Mouse (Mus musculus) adrenal gland, postnatal 25 days (tissue): ENCODE measurements around the gene Mtr. TPM values are rescaled to one million over a fixed set of nuclear protein-coding genes. Genes with fewer than 3 reads are reported as not detected.
A peak's percentile ranks its signal among the peaks of the same experiment; 100 is the strongest.

Source experiments
- DNase-seq: peaks from one replicate; pipeline ENCODE4 v3.0.0; 2021; ENCODE audit warnings: mixed read lengths
- long read RNA-seq: library from polyadenylated mRNA; stranded (forward); transcript quantifications from one replicate; pipeline ENCODE4 v2.0.0, GENCODE M21; 2021
- total RNA-seq: library from RNA; stranded (reverse); gene quantifications from 2 replicates; pipeline ENCODE4 v1.2.3, GENCODE M21; 2021

The Mtr gene
- total RNA-seq = 21.4 and 26.1 TPM in 2 replicates
- long read RNA-seq, partial matches to known transcripts = 2 of 4 reads
- long read RNA-seq, other reads (novel, unspliced or antisense) = 2 of 4 reads

- DNase-seq = peak; percentile 95
Observed at GRCm38 (mm10) chr13:12257391-12258380, at the start of gene Mtr. Gene Mtr (minus strand): TSS chr13:12258113.

GRCm38 (mm10) chr13:12307286-12307685 lies 49.4 kb upstream of the Mtr start:
- DNase-seq = no peak

DNA sequence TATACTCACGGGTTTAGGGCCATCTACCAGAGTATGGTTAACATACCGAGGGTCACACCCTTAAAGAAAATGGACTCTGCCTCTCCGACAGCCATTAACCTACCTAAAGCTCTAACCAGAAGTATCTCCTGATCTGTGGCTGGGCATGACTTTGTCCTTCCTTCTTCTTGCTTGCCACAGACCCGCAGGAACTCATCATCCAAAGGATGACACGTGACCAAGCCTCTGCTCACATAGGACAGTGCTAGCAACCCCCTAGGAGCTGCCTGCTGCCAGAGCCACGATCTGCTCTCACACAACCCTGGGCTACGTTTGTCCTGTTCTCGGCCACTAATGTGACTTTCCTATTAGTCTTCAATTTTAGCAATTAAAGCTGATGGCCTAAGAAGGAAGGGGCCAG lies 47.6 kb upstream of the Mtr start:
- DNase-seq = no peak

DNA sequence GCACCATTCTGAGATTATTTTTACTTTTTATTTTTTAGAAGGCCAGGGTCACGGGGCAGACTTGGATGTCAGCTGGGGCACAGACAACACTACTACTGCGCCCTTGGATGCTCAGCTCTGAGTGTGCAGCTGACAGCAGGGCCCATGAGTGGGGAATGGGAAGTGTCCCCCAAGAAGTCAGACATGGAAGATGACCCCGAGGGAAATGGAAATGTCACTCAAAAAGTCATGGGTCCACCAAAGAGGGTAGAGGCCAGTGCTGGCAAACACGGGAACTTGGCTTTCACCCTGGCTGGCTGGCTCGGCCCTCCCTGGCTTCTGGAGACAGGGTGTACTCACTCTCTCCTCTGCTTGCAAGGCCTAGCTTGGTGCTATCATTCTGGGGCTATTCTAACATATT lies 47.1 kb upstream of the Mtr start:
- no peak for DNase-seq

- no peak for DNase-seq
Observed at GRCm38 (mm10) chr13:12297777-12298176, 39.9 kb upstream of the Mtr start.

GRCm38 (mm10) chr13:12296701-12297100 lies 38.8 kb upstream of the Mtr start:
- no peak for DNase-seq

DNA sequence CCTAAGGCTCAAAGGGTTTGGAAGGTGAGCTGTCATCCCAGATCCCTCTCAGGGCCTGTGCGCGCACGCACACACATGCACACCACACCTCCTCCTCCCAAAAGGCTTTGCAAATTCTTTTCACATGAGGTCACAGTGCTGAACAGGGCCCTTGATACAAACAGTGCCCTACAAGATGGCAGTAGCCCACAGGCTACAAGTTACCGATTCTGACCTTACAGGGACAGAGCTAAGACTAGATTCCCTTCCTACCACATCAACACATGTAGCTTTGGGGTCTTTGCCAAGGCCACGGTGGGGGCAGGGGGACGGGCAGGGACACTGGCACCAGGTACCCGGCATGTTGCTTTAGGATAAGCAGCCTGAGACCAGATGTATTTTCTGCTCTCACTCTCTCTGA lies 35.9 kb upstream of the Mtr start:
- DNase-seq = no peak

DNA sequence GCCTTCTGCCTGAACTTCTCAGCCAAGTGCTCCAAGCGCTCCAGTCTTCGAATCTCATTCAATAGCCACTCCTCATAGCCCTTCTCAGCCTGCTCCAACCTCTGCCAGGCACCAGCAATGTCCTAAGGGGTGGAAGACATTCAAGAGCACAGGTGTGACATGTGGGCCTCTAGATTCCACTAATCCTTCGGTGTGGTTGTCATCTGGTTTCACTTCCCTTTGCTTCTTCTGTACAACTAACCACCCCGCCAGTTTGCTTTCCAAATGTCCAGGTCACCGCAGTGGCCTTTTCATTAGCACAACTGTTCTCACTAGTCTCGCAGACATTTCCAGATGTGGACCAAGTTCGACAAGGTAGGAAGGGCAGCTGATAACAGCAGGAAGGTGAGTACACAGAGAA lies 32.8 kb upstream of the Mtr start:
- no peak for DNase-seq

- no peak for DNase-seq
Observed at GRCm38 (mm10) chr13:12284528-12284927, 26.6 kb upstream of the Mtr start.

DNA sequence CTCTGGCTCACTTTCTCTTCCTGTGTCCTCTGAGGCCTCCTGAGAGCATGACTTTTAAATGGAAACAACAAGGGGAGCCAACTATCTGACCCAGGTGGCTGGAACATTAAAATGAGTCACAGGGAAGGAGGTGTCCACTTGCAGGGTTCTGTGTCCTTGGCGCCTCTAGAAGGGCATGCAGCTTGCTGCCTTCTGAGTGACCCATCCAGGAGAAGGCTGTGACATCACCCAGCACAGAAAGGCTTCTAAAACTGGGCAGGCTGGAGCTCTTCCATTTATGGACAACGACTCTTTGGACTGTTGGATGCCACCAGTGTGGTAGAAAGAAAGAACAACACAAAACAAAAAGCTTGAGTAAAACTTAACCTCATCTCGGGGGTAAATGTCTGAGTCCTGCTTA lies 25.9 kb upstream of the Mtr start:
- peak; percentile 33 for DNase-seq

DNA sequence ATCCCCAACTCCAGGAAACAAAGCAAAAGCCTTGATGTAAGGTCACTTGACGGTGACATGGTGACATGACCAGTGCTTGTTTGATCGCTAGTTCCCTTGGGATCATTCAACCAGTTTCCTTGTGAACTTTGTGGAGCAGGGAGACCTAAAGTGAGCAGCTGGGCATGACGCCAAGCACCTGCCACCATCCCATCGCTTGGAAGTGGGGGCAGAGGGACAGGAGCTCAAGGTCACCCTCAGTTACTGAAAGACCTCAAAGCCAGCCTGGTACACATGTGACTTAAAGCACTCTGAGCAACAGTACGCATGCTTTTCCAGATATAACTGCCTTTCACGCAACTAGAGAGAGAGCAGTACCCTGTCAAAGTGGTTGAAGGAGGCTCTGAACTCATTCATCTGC lies 16.8 kb upstream of the Mtr start:
- no peak for DNase-seq

DNA sequence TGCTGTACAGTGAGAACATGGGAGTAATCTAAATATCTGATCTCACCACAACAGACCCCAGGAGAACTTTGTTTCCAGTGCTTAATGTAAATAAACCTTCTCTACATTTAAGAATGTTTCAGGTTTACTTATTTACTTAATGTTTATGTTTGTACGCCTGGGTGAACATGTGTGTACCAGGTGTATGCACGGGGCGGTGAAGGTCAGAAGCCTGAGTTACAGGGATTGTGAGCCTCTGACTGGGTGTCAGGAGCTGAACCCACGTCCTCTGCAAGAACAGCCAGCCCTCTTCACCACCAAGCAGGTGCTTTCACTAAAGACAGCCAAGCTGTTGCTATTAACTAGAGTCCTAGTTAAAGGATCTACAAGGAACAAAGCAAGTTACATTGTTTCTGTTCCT lies 16.3 kb upstream of the Mtr start:
- no peak for DNase-seq

- no peak for DNase-seq
Observed at GRCm38 (mm10) chr13:12272953-12273352, 15.0 kb upstream of the Mtr start.

DNA sequence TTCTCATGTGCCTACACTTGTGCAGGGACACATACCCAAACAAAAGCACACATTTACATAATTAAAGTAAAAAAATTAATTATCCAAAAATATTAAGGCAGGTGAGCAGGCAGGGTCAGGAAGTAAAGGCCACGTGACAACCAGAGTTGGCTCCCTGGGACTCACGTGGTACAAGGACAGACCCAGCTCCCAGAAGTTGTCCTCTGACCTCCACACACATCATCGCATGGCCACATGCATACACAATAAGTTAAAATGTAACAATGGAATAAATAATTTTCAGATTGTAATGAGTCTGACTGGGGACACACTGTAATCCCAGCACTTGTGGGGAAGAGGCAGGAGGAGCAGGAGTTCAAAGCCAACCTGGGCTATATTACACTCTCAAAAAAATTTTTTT lies 10.1 kb upstream of the Mtr start:
- DNase-seq = no peak

DNA sequence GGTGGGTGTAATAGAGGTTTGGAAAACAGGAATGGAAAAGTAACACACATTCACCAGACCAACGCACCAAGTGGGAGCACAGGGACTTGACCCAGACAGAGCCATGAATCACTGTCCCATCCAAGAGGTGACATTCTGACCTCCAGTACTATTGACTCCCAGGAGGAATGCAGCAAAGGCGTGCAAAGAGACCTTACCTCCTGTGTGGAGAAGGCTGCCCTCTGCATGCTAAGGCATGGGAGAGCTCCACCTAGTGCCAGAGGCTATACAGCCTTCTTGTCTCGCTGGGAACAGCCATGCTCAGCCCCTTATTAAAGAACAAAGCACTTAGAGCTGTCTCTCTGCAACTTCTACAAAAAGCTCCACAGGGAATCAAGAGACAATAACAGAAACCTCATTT lies 9.2 kb upstream of the Mtr start:
- no peak for DNase-seq

GRCm38 (mm10) chr13:12263996-12264395 lies 6.1 kb upstream of the Mtr start:
- no peak for DNase-seq

DNA sequence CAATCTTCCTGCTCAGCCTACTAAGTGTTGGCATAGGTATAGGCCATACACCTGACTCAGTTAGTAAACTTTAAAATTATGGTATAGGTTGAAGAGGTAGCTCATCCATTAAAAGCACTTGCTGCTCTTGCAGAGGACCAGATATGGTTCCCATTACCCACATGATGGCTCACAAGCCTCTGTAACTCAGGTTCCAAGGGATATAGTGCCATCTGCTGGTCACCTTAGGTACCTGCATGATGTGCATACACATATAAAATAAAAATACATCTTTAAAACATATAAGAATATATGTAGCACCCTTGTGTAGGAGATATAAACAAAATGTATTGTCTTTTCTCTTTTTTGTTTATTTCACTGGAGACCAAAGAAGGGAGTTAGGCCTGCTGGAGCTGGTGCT lies 3.6 kb upstream of the Mtr start:
- DNase-seq = no peak

DNA sequence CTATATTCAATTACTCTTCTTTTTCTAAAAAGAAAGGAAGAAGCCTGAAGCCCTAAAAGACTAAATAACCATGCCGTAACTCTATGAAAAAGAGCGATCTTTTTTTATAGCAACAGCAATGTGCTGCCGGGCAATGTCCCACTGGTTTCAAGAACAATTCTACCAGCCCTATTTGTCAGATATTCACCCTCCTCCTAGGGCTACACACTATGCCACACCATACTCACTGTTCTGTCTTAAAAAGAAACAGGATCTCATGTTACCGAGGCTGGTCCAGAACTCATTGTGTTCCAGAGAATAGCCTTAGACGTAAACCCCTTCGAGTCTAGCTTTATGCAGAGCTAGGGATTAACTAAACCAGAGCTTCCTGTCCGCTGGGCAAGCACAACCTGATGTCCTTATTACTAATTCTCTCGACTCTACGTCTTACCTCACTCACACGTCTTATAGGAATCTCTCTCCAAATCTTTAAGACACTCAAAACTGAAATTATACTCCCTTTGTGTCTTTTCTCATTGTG lies 982 bp downstream of the Mtr start:
- no peak for DNase-seq

DNA sequence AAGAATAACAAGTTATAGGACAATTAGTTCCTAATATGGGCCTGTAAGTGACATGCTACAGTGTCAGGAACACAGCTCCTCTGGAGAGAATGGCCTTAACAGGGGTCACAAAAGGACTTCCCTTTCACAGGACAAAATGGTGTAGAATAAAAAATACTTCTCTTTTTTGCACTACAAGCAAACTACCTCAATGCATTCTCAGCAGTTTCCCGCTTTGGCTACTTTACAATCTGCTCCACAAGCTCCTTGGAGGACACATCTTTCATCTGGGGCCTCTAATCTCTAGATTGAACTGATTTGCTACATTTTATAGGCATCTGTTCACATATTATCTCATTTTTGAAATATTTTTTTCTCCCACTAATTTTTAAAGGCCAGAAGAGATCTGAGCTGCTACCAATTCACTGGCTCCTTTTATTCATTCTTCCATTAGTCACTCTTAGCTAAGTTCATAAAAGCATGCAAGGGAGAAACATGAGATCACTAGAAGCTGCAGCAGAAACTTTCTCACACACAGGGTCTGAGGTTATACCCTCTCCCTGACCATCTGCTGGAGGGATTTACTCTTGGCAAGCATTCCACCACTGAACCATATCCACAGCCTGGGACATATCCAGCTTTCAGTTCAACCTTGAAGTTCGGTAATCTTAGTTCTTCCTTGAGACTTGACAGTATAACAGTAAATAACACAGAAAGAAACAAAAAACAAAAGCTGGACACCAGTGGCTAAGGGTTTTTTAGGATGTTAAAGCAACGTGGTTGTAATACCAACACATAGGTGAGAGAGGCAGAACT lies 1.8 kb downstream of the Mtr start:
- no peak for DNase-seq

DNA sequence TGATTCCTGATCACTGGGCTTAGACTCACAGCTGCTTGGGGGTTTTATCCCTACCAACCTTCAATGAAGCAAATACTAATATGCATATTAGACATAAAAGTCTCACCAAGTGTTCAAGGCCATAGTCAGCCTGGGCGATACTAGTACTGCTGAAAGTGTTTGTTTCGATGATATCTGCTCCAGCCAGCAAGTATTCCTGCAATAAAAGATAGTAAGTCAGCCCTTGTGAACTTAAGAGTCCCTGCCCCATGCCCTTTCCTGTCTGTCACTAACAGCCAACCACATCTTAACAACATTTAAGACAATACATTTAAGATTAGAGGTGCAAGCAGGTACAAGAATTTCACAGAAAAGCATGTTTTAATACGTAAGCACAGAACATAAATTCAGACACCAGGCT lies 7.4 kb downstream of the Mtr start:
- DNase-seq = no peak

GRCm38 (mm10) chr13:12249195-12249898 lies 8.6 kb downstream of the Mtr start:
- DNase-seq = no peak

DNA sequence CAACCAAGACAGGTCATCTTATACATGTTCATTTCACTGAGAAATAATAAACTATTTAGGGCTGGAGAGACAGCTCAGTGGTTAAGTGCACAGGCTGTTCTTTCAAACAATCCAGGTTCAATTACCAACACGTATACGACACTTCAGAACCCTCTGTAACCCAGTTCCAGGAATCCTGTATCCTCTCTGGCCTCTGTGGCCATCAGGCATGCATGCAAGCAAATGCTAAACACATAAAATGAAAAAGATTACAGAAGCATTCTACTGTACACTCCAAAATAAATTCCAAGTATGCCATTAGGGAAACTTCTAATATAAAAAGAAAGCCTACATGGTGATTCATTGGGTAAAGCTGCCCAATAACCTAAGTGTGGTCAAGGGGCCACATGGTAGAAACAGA lies 12.0 kb downstream of the Mtr start:
- no peak for DNase-seq
